Mouse (Mus musculus) adrenal gland, adult 10 weeks (tissue): Measurements from ENCODE around the gene Prl3d3. TPM values are rescaled to one million over a fixed set of nuclear protein-coding genes. Genes with fewer than 3 reads are reported as not detected.

Experiments
- polyA plus RNA-seq: library from polyadenylated mRNA; stranded (reverse); fragments of 350-450 nt; fragmentation: Illumina TruSeq; extraction: RNeasy Lipid Tissue Mini Kit (QIAGEN cat#74804); gene quantifications from one replicate; pipeline ENCODE4 v1.2.3, GENCODE M21; 2014; ENCODE audit warnings: low read depth, low replicate concordance

Prl3d3 gene
- not detected for polyA plus RNA-seq

GRCm38 (mm10) chr13:27156490-27156889 lies at the start of gene Prl3d3:
TSS of gene Prl3d3 (plus strand) at chr13:27156790.

DNA sequence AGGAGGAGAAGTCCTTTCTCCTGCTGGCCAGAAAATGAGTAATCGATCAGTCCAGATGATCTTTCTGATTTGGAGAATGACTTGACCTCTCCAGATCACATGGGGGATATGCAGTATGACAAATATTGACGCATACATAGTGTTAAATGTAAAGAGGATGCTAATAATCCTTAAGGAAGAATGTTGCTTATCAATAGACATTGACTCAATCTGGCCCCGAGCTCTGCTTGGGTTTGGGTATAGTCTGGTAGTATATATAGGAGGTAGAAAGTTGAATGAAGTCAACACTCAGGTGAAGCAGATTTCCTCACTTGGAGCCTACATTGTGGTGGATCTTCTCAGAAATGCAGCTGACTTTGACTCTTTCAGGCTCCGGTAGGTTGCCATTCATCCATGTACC lies 35.2 kb upstream of the Prl3d3 start, which contains the start of gene Prl3d2:
TSS of gene Prl3d2 (plus strand) at position 301 of the 400 bp plus-strand sequence.

GRCm38 (mm10) chr13:27196359-27196758 lies 39.8 kb downstream of the Prl3d3 start, which contains the start of gene Prl3c1:
TSS of gene Prl3c1 (plus strand) at chr13:27196659.

Other genes with a start within 250 kb of the Prl3d3 start
- gene Prl, start 99.2 kb upstream of the Prl3d3 start, polyA plus RNA-seq, result not detected
- not detected for gene Prl3d1, start 62.6 kb upstream of the Prl3d3 start, polyA plus RNA-seq
- gene Prl3d2, start 35.1 kb upstream of the Prl3d3 start, polyA plus RNA-seq, result not detected
- not detected for gene Prl3c1, start 39.9 kb downstream of the Prl3d3 start, polyA plus RNA-seq
- gene Prl3b1, start 85.1 kb downstream of the Prl3d3 start, polyA plus RNA-seq, result not detected
- not detected for gene Prl3a1, start 102.6 kb downstream of the Prl3d3 start, polyA plus RNA-seq
- gene Prl6a1, start 155.8 kb downstream of the Prl3d3 start, polyA plus RNA-seq, result not detected
- gene Prl8a2, start 188.9 kb downstream of the Prl3d3 start, polyA plus RNA-seq, result 43.7 TPM
- gene Prl2b1, start 234.1 kb downstream of the Prl3d3 start, polyA plus RNA-seq, result not detected